In the genomic region with DNA sequence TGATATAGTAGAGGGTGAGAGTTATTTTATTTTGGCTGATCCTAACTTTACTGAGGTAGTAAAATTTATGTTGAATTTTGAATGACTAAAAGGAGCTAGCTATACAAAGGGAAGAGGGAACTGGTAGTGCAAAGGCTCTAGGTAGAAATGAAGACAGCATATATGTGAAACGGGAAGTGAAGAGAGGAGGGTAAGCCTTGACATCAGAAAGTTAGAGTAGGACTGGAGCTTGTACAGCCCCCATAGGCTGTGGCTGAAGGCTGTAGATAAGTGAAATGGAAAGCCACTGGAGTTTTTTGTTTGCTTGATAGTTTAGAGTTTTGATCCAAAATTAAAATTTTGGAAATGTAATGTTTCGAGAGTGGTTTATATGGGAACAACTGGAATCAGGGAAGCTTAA, we compare ENCODE assay signal across 16 mouse cellular contexts. TPM values are rescaled to one million over a fixed set of nuclear protein-coding genes. Genes with fewer than 3 reads are reported as not detected.
"Had no signal": no experiment of that assay in that cellular context is flagged by ENCODE, and none has a peak within 500 bp of the region (broad histone marks: within the 10 kb centered on the region; RNA-seq: fewer than 3 reads in every experiment).

No protein-coding gene starts in this region.

- H3K4me1 ChIP-seq: midbrain, embryonic 10.5 days; neural tube, embryonic 12.5 days had no signal

- H3K36me3 ChIP-seq: midbrain, embryonic 12.5 days had no signal

- H3K27me3 ChIP-seq: midbrain, embryonic 12.5 days; neural tube, embryonic 12.5 days had no signal

- H3K9ac ChIP-seq: liver, embryonic 14.5 days; lung, embryonic 14.5 days; midbrain, embryonic 12.5 days; neural tube, embryonic 12.5 days had no signal

- H3K4me2 ChIP-seq: lung, embryonic 14.5 days; midbrain, embryonic 12.5 days; neural tube, embryonic 12.5 days had no signal

- ATAC-seq: midbrain, embryonic 16.5 days had no signal

- H3K9me3 ChIP-seq: midbrain, embryonic 10.5 days; midbrain, embryonic 12.5 days; neural tube, embryonic 12.5 days had no signal

- DNase-seq: lung, adult 18-20 months; lung, embryonic 14.5 days; lung, postnatal 10 days; lung, postnatal 4 days; midbrain, embryonic 14.5 days; right cerebral cortex, postnatal 14 days; thymus, adult 18-20 months; thymus, postnatal 14 days; thymus, postnatal 36 days had no signal

- H3K4me3 ChIP-seq: midbrain, embryonic 10.5 days; midbrain, embryonic 12.5 days; neural tube, embryonic 12.5 days had no signal

- H3K27ac ChIP-seq: liver, embryonic 14.5 days; midbrain, embryonic 10.5 days; midbrain, embryonic 12.5 days; neural tube, embryonic 12.5 days had no signal

RNA-seq across cellular contexts. Expression of a gene that starts 56.5 kb away (rescaled TPM):
- total RNA-seq: megakaryocyte-erythroid progenitor cell, adult 5-6 weeks; neutrophil, adult 5-6 weeks had no signal
